Mouse (Mus musculus): ENCODE data around the gene Spon1.

Spon1 gene

GRCm38 (mm10) chr7:114004171-114004570, 238.4 kb downstream of the Spon1 start:
- DNase-seq (ENCODE audit: low read depth, low spot score) = no peak

- DNase-seq (ENCODE audit: low read depth, low spot score) = no peak
Observed at GRCm38 (mm10) chr7:114005499-114005898, 239.7 kb downstream of the Spon1 start.

- no peak for DNase-seq (ENCODE audit: low read depth, low spot score)
Observed at GRCm38 (mm10) chr7:114006456-114006855, 240.7 kb downstream of the Spon1 start.

- peak; percentile 39 for DNase-seq (ENCODE audit: low read depth, low spot score)
Observed at GRCm38 (mm10) chr7:114007565-114007964, 241.8 kb downstream of the Spon1 start.

GRCm38 (mm10) chr7:114011726-114012443, 246.1 kb downstream of the Spon1 start:
- DNase-seq (ENCODE audit: low read depth, low spot score) = peak; percentile 48

GRCm38 (mm10) chr7:114016001-114016949, 250.5 kb downstream of the Spon1 start:
- DNase-seq (ENCODE audit: low read depth, low spot score) = peak; percentile 51

- no peak for DNase-seq (ENCODE audit: low read depth, low spot score)
Observed at GRCm38 (mm10) chr7:114018861-114019260, 253.1 kb downstream of the Spon1 start.

- DNase-seq (ENCODE audit: low read depth, low spot score) = no peak
Observed at GRCm38 (mm10) chr7:114020057-114020703, 254.4 kb downstream of the Spon1 start.

GRCm38 (mm10) chr7:114020704-114021093, 254.9 kb downstream of the Spon1 start:
- DNase-seq (ENCODE audit: low read depth, low spot score) = peak; percentile 83

- no peak for DNase-seq (ENCODE audit: low read depth, low spot score)
Observed at GRCm38 (mm10) chr7:114026923-114027322, 261.1 kb downstream of the Spon1 start.

- no peak for DNase-seq (ENCODE audit: low read depth, low spot score)
Observed at GRCm38 (mm10) chr7:114027406-114027805, 261.6 kb downstream of the Spon1 start.

GRCm38 (mm10) chr7:114028828-114029227, 263.0 kb downstream of the Spon1 start:
- no peak for DNase-seq (ENCODE audit: low read depth, low spot score)

- peak; percentile 94 for DNase-seq (ENCODE audit: low read depth, low spot score)
Observed at GRCm38 (mm10) chr7:114029596-114029995, 263.8 kb downstream of the Spon1 start.

GRCm38 (mm10) chr7:114037237-114037636, 271.4 kb downstream of the Spon1 start:
- DNase-seq (ENCODE audit: low read depth, low spot score) = no peak

- no peak for DNase-seq (ENCODE audit: low read depth, low spot score)
Observed at GRCm38 (mm10) chr7:114041349-114041748, 275.6 kb downstream of the Spon1 start.

GRCm38 (mm10) chr7:114042973-114043928, 277.5 kb downstream of the Spon1 start:
- DNase-seq (ENCODE audit: low read depth, low spot score) = no peak

GRCm38 (mm10) chr7:114043929-114044549, 278.2 kb downstream of the Spon1 start:
- no peak for DNase-seq (ENCODE audit: low read depth, low spot score)

- DNase-seq (ENCODE audit: low read depth, low spot score) = no peak
Observed at GRCm38 (mm10) chr7:114045814-114046213, 280.0 kb downstream of the Spon1 start.

- DNase-seq (ENCODE audit: low read depth, low spot score) = no peak
Observed at GRCm38 (mm10) chr7:114053720-114054119, 287.9 kb downstream of the Spon1 start.

GRCm38 (mm10) chr7:114058166-114058565, 292.4 kb downstream of the Spon1 start:
- no peak for DNase-seq (ENCODE audit: low read depth, low spot score)

All from 3T3-L1 (cell line).